Mouse (Mus musculus): Measurements from ENCODE around the gene Exoc7. TPM values are rescaled to one million over a fixed set of nuclear protein-coding genes. Genes with fewer than 3 reads are reported as not detected.

Gene Exoc7
- polyA plus RNA-seq, 2 experiments = 57.7 to 72.0 TPM

- ATAC-seq (ENCODE audit: low FRiP score, low read depth) = no peak
- H3K36me3 ChIP-seq (ENCODE audit: control insufficient read depth, insufficient read depth, low read length) = peaks cover 99% of the 10 kb centered on the region
- 92% methylated on average over 11 of the region's 11 CpGs for WGBS
Observed at GRCm38 (mm10) chr11:116265352-116265751, 41.7 kb downstream of the Exoc7 start.

GRCm38 (mm10) chr11:116260259-116260658 is 46.8 kb downstream of the Exoc7 start:
- H3K36me3 ChIP-seq (ENCODE audit: control insufficient read depth, insufficient read depth, low read length) = peaks cover 94% of the 10 kb centered on the region
- H3K9ac ChIP-seq (ENCODE audit: low read depth, low read length, severe bottlenecking) = no peak overlapping the region
- no peak overlapping the region for H3K4me2 ChIP-seq (replicated peaks; ENCODE audit: low read depth, low read length, severe bottlenecking)
- 72% methylated on average over 7 of the region's 7 CpGs for WGBS
- no peak overlapping the region for H3K27ac ChIP-seq (replicated peaks; ENCODE audit: low read depth, low read length)
- no peak for DNase-seq (ENCODE audit: low spot score)
- no peak overlapping the region for H3K4me3 ChIP-seq (replicated peaks; ENCODE audit: low read length)
- no peaks in the 10 kb centered on the region for H3K27me3 ChIP-seq (ENCODE audit: control insufficient read depth, insufficient read depth, low read length)
- no peak for TF ChIP-seq POLR2A (IDR thresholded peaks at IDR 0.05; ENCODE audit: borderline replicate concordance, extremely low read depth, insufficient read depth, insufficient read length)
- H3K9me3 ChIP-seq (ENCODE audit: control insufficient read depth, low read length) = no peaks in the 10 kb centered on the region
- no peaks in the 10 kb centered on the region for H3K4me1 ChIP-seq (ENCODE audit: control insufficient read depth, insufficient read depth, low read length)
- ATAC-seq (ENCODE audit: low FRiP score, low read depth) = no peak

More at GRCm38 (mm10) chr11:116265352-116265751, 41.7 kb downstream of the Exoc7 start:
- Histone ChIP-seq H3K9ac (ENCODE audit: low read depth, low read length, severe bottlenecking) (no peak overlapping the region), H3K27ac (replicated peaks; ENCODE audit: low read depth, low read length) (no peak overlapping the region), H3K4me3 (replicated peaks; ENCODE audit: low read length) (no peak overlapping the region), H3K4me1 (ENCODE audit: control insufficient read depth, insufficient read depth, low read length) (no peaks in the 10 kb centered on the region), H3K9me3 (ENCODE audit: control insufficient read depth, low read length) (no peaks in the 10 kb centered on the region), H3K4me2 (replicated peaks; ENCODE audit: low read depth, low read length, severe bottlenecking) (no peak overlapping the region), H3K27me3 (ENCODE audit: control insufficient read depth, insufficient read depth, low read length) (no peaks in the 10 kb centered on the region)
- no peak for DNase-seq (ENCODE audit: low spot score)
- TF ChIP-seq POLR2A (IDR thresholded peaks at IDR 0.05; ENCODE audit: borderline replicate concordance, extremely low read depth, insufficient read depth, insufficient read length) = no peak

GRCm38 (mm10) chr11:116259461-116259860 is 47.6 kb downstream of the Exoc7 start:
- Histone ChIP-seq H3K9ac (ENCODE audit: low read depth, low read length, severe bottlenecking) (no peak overlapping the region), H3K9me3 (ENCODE audit: control insufficient read depth, low read length) (no peaks in the 10 kb centered on the region), H3K4me3 (replicated peaks; ENCODE audit: low read length) (no peak overlapping the region), H3K4me1 (ENCODE audit: control insufficient read depth, insufficient read depth, low read length) (no peaks in the 10 kb centered on the region), H3K27me3 (ENCODE audit: control insufficient read depth, insufficient read depth, low read length) (no peaks in the 10 kb centered on the region), H3K36me3 (ENCODE audit: control insufficient read depth, insufficient read depth, low read length) (peaks cover 95% of the 10 kb centered on the region), H3K27ac (replicated peaks; ENCODE audit: low read depth, low read length) (no peak overlapping the region), H3K4me2 (replicated peaks; ENCODE audit: low read depth, low read length, severe bottlenecking) (no peak overlapping the region)
- TF ChIP-seq POLR2A (IDR thresholded peaks at IDR 0.05; ENCODE audit: borderline replicate concordance, extremely low read depth, insufficient read depth, insufficient read length) = no peak
- ATAC-seq (ENCODE audit: low FRiP score, low read depth) (no peak), DNase-seq (ENCODE audit: low spot score) (no peak)
- WGBS = 88% methylated on average over 8 of the region's 8 CpGs

- H3K4me2 ChIP-seq (replicated peaks; ENCODE audit: low read depth, low read length, severe bottlenecking) = no peak overlapping the region
- no peak overlapping the region for H3K9ac ChIP-seq (ENCODE audit: low read depth, low read length, severe bottlenecking)
- H3K27ac ChIP-seq (replicated peaks; ENCODE audit: low read depth, low read length) = no peak overlapping the region
- H3K36me3 ChIP-seq (ENCODE audit: control insufficient read depth, insufficient read depth, low read length) = peaks cover 95% of the 10 kb centered on the region
- ATAC-seq (ENCODE audit: low FRiP score, low read depth) (no peak), DNase-seq (ENCODE audit: low spot score) (no peak)
- no peaks in the 10 kb centered on the region for H3K27me3 ChIP-seq (ENCODE audit: control insufficient read depth, insufficient read depth, low read length)
- WGBS = 77% methylated on average over 9 of the region's 9 CpGs
- no peaks in the 10 kb centered on the region for H3K9me3 ChIP-seq (ENCODE audit: control insufficient read depth, low read length)
- no peak for TF ChIP-seq POLR2A (IDR thresholded peaks at IDR 0.05; ENCODE audit: borderline replicate concordance, extremely low read depth, insufficient read depth, insufficient read length)
- H3K4me1 ChIP-seq (ENCODE audit: control insufficient read depth, insufficient read depth, low read length) = no peaks in the 10 kb centered on the region
- no peak overlapping the region for H3K4me3 ChIP-seq (replicated peaks; ENCODE audit: low read length)
Observed at GRCm38 (mm10) chr11:116255982-116256675, 50.9 kb downstream of the Exoc7 start.

GRCm38 (mm10) chr11:116255090-116255981 is 51.7 kb downstream of the Exoc7 start:
- ATAC-seq (ENCODE audit: low FRiP score, low read depth) (no peak), DNase-seq (ENCODE audit: low spot score) (no peak)
- WGBS = 82% methylated on average over 22 of the region's 22 CpGs
- Histone ChIP-seq H3K27me3 (ENCODE audit: control insufficient read depth, insufficient read depth, low read length) (no peaks in the 10 kb centered on the region), H3K4me3 (replicated peaks; ENCODE audit: low read length) (no peak overlapping the region), H3K36me3 (ENCODE audit: control insufficient read depth, insufficient read depth, low read length) (peaks cover 95% of the 10 kb centered on the region), H3K4me2 (replicated peaks; ENCODE audit: low read depth, low read length, severe bottlenecking) (no peak overlapping the region), H3K4me1 (ENCODE audit: control insufficient read depth, insufficient read depth, low read length) (no peaks in the 10 kb centered on the region), H3K9ac (ENCODE audit: low read depth, low read length, severe bottlenecking) (0 out of 2 replicates have a peak overlapping the region, but pooled peaks have one; percentile 7), H3K9me3 (ENCODE audit: control insufficient read depth, low read length) (no peaks in the 10 kb centered on the region), H3K27ac (replicated peaks; ENCODE audit: low read depth, low read length) (no peak overlapping the region)
- TF ChIP-seq POLR2A (IDR thresholded peaks at IDR 0.05; ENCODE audit: borderline replicate concordance, extremely low read depth, insufficient read depth, insufficient read length) = no peak

Data from limb, embryonic 14.5 days (tissue).